Mouse (Mus musculus) hindbrain, embryonic 16.5 days (tissue): Measurements from ENCODE around the gene BC107364. TPM values are rescaled to one million over a fixed set of nuclear protein-coding genes. Genes with fewer than 3 reads are reported as not detected.
"Not testable (repeated sequence)": the region's sequence is repeated elsewhere in the genome, so short reads cannot be mapped to it uniquely, and the experiment has no call there.

Source experiments
- ATAC-seq: fragments of 200-750 bp; cut with Nextera tagmentation; 2 replicates; pipeline ENCODE4 v1.8.0; 2017; ENCODE audit warnings: moderate TSS enrichment, moderate library complexity
- H3K27ac ChIP-seq: fragments of 300-500 bp; sonication (generic); 2 replicates; pipeline ENCODE4 v1.5.1; 2014; ENCODE audit warnings: low read depth, mild to moderate bottlenecking, control low read depth, low read length, moderate library complexity
- H3K27me3 ChIP-seq: fragments of 300-500 bp; sonication (generic); replicated peaks from 2 replicates; pipeline ENCODE4 v1.6.1; 2014; ENCODE audit warnings: low read length; ENCODE audit not compliant: control insufficient read depth, insufficient read depth
- H3K36me3 ChIP-seq: fragments of 300-500 bp; sonication (generic); 2 replicates; pipeline ENCODE4 v1.6.1; 2014; ENCODE audit warnings: mild to moderate bottlenecking, low read length, moderate library complexity, mixed read lengths; ENCODE audit not compliant: control insufficient read depth, insufficient read depth
- H3K4me1 ChIP-seq: fragments of 300-500 bp; sonication (generic); 2 replicates; pipeline ENCODE4 v1.6.1; 2014; ENCODE audit warnings: low read depth, low read length; ENCODE audit not compliant: control insufficient read depth, insufficient read depth
- H3K4me2 ChIP-seq: fragments of 300-500 bp; sonication (generic); 2 replicates; pipeline ENCODE4 v1.6.1; 2014; ENCODE audit warnings: mild to moderate bottlenecking, low read length, control low read depth, moderate library complexity
- H3K4me3 ChIP-seq: fragments of 300-500 bp; sonication (generic); 2 replicates; pipeline ENCODE4 v1.5.1; 2014; ENCODE audit warnings: mild to moderate bottlenecking, low read length, control low read depth, moderate library complexity
- H3K9ac ChIP-seq: fragments of 300-500 bp; sonication (generic); 2 replicates; pipeline ENCODE4 v1.6.1; 2014; ENCODE audit warnings: low read depth, mild to moderate bottlenecking, control low read depth, low read length, moderate library complexity
- H3K9me3 ChIP-seq: fragments of 300-500 bp; sonication (generic); 2 replicates; pipeline ENCODE4 v1.6.1; 2014; ENCODE audit warnings: mild to moderate bottlenecking, low read length, moderate library complexity; ENCODE audit not compliant: control insufficient read depth
- WGBS: fragments of 180-500 bp; shearing (Covaris S2); extraction: QIAGEN DNeasy Blood & Tissue Kit; methylation state at CpG from one replicate; pipeline ENCODE4 v1.1.7; 2014; 5-methylcytosine and 5-hydroxymethylcytosine counted together
- polyA plus RNA-seq: library from polyadenylated mRNA; unstranded; fragments of >200 nt; fragmentation: Nextera tagmentation; extraction: Ambion mirVana; gene quantifications from 2 replicates; pipeline ENCODE4 v1.2.1, GENCODE M21; 2015

The BC107364 gene
- polyA plus RNA-seq: not detected in 2 replicates

DNA sequence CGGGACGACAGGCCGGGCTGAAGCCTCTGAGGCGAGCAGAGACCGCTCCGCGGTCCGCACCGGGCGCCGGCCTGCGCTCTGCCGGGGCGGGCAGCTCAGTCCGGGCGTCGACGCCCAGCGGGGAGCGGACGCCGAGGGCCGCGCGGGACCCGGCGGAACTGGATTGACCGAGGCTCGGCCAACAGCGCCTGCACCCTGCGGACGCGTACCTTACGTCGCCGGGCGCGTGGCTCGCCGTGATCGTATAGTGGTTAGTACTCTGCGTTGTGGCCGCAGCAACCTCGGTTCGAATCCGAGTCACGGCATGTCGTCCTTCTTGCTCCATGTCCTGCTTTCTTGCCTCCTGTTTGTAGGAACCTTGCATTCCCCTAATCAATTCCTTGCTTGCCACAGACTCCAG is at the start of gene BC107364:
Gene BC107364 (minus strand): TSS at position 45 of the 400 bp plus-strand sequence.
- no CpG with 5 or more reads among the region's 48 CpGs for WGBS
- H3K4me2 ChIP-seq, H3K36me3 ChIP-seq, H3K4me3 ChIP-seq, H3K9me3 ChIP-seq, H3K9ac ChIP-seq, ATAC-seq, H3K27ac ChIP-seq, H3K4me1 ChIP-seq: not testable (repeated sequence)
- H3K27me3 ChIP-seq: peaks cover 11% of the 10 kb centered on the region

- Histone ChIP-seq H3K4me2 (peak overlapping the region; percentile 94), H3K9ac (peak overlapping the region; percentile 62), H3K4me3 (peak overlapping the region; percentile 47), H3K4me1 (peaks cover 9% of the 10 kb centered on the region), H3K9me3 (no peaks in the 10 kb centered on the region), H3K27ac (peak overlapping the region; percentile 34), H3K27me3 (no peaks in the 10 kb centered on the region), H3K36me3 (no peaks in the 10 kb centered on the region)
- ATAC-seq: peak; percentile 72
- under 1% methylated on average over 32 of the region's 32 CpGs for WGBS
Measured at GRCm38 (mm10) chr3:96501391-96502115, 49.4 kb upstream of the BC107364 start.

GRCm38 (mm10) chr3:96500691-96501265 is 48.7 kb upstream of the BC107364 start:
- Histone ChIP-seq H3K4me3 (peak overlapping the region; percentile 47), H3K4me2 (peak overlapping the region; percentile 82), H3K4me1 (peaks cover 9% of the 10 kb centered on the region), H3K27ac (peak overlapping the region; percentile 70), H3K9ac (peak overlapping the region; percentile 62), H3K36me3 (no peaks in the 10 kb centered on the region), H3K9me3 (no peaks in the 10 kb centered on the region), H3K27me3 (no peaks in the 10 kb centered on the region)
- under 1% methylated on average over 19 of the region's 19 CpGs for WGBS
- peak; percentile 71 for ATAC-seq

- H3K9ac ChIP-seq: peak overlapping the region; percentile 62
- peak; percentile 70 for ATAC-seq
- H3K9me3 ChIP-seq: no peaks in the 10 kb centered on the region
- H3K36me3 ChIP-seq: no peaks in the 10 kb centered on the region
- peaks cover 9% of the 10 kb centered on the region for H3K4me1 ChIP-seq
- H3K27ac ChIP-seq: peak overlapping the region; percentile 72
- H3K27me3 ChIP-seq: no peaks in the 10 kb centered on the region
- peak overlapping the region; percentile 47 for H3K4me3 ChIP-seq
- 0% methylated on average over 17 of the region's 17 CpGs for WGBS
- peak overlapping the region; percentile 82 for H3K4me2 ChIP-seq
Measured at GRCm38 (mm10) chr3:96500289-96500621, 48.1 kb upstream of the BC107364 start.

GRCm38 (mm10) chr3:96499481-96500288 is 47.6 kb upstream of the BC107364 start:
- Histone ChIP-seq H3K4me1 (peaks cover 9% of the 10 kb centered on the region), H3K36me3 (no peaks in the 10 kb centered on the region), H3K27me3 (no peaks in the 10 kb centered on the region), H3K27ac (peak overlapping the region; percentile 72), H3K9me3 (no peaks in the 10 kb centered on the region), H3K4me2 (peak overlapping the region; percentile 49), H3K9ac (peak overlapping the region; percentile 45), H3K4me3 (peak overlapping the region; percentile 47)
- peak; percentile 44 for ATAC-seq
- under 1% methylated on average over 36 of the region's 36 CpGs for WGBS

GRCm38 (mm10) chr3:96498476-96499245 is 46.6 kb upstream of the BC107364 start:
- Histone ChIP-seq H3K4me1 (peaks cover 9% of the 10 kb centered on the region), H3K4me3 (peak overlapping the region; percentile 47; the same call in 1 of the 2 replicates), H3K36me3 (no peaks in the 10 kb centered on the region), H3K27me3 (no peaks in the 10 kb centered on the region), H3K4me2 (peak overlapping the region; percentile 29), H3K9me3 (no peaks in the 10 kb centered on the region), H3K27ac (peak overlapping the region; percentile 29; the same call in 1 of the 2 replicates), H3K9ac (no peak overlapping the region)
- ATAC-seq: no peak
- 79% methylated on average over 4 of the region's 4 CpGs for WGBS

DNA sequence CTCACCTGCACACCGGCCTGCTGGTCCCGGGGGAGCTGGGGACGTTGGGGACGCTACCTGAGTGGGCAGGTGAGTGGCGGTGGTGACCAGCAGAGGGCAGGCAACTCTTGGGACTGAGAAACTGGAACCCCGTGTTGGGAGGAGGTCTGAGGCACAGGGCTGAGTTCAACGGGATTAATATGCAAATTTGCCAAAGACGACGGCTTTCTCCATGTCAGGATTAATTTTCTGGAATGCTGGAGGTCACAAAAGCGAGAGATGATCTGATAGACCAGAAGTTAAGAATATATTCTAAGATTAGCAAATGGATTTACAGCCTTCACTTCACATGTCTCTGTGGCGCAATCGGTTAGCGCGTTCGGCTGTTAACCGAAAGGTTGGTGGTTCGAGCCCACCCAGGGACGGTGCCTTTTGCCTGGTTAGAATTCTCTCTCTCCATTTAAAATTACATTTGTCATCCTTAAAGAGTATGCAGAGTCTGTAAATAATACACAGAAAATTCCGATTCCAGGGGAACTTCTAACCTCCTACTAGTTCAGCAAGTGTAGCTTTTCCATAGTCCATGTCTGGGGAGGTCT is 45.4 kb upstream of the BC107364 start:
- Histone ChIP-seq H3K9ac (peak overlapping the region; percentile 71), H3K9me3 (no peaks in the 10 kb centered on the region), H3K4me2 (peak overlapping the region; percentile 82), H3K4me3 (peak overlapping the region; percentile 61), H3K36me3 (no peaks in the 10 kb centered on the region), H3K27me3 (no peaks in the 10 kb centered on the region), H3K27ac (peak overlapping the region; percentile 36; the same call in 1 of the 2 replicates), H3K4me1 (peaks cover 4% of the 10 kb centered on the region)
- ATAC-seq: peak; percentile 48
- WGBS: under 1% methylated on average over 19 of the region's 19 CpGs

GRCm38 (mm10) chr3:96496620-96497275 is 44.6 kb upstream of the BC107364 start:
- not testable (repeated sequence) for H3K9me3 ChIP-seq, ATAC-seq, H3K36me3 ChIP-seq, H3K4me1 ChIP-seq, H3K27ac ChIP-seq, H3K9ac ChIP-seq, H3K27me3 ChIP-seq
- Histone ChIP-seq H3K4me2 (peak overlapping the region; percentile 82), H3K4me3 (peak overlapping the region; percentile 61)
- 17% methylated on average over 13 of the region's 14 CpGs for WGBS
